Mouse (Mus musculus): ENCODE results near the gene Tjp1. TPM values are rescaled to one million over a fixed set of nuclear protein-coding genes. Genes with fewer than 3 reads are reported as not detected.

Tjp1 gene
- polyA plus RNA-seq, 1 experiment from 2014 or later = 26.9 TPM

Other genes starting within 250 kb of the Tjp1 start
- 10.1 and 11.2 TPM in 2 replicates for gene Tarsl2, start 117.1 kb upstream of the Tjp1 start, polyA plus RNA-seq (2015; fragmentation: Nextera tagmentation; extraction: Ambion mirVana)
- gene Tm2d3, start 163.4 kb upstream of the Tjp1 start, polyA plus RNA-seq (2015; fragmentation: Nextera tagmentation; extraction: Ambion mirVana) = 78.5 and 82.1 TPM in 2 replicates

Data from midbrain, embryonic 13.5 days (tissue).